Mouse (Mus musculus) limb, embryonic 14.5 days (tissue): ENCODE results near the gene Atxn1. TPM values are rescaled to one million over a fixed set of nuclear protein-coding genes. Genes with fewer than 3 reads are reported as not detected.

Source experiments
- ATAC-seq: fragments of 200-750 bp; cut with Nextera tagmentation; 2 replicates; pipeline ENCODE4 v1.8.0; 2017; ENCODE audit warnings: low read depth, moderate number of reproducible peaks, moderate TSS enrichment; ENCODE audit not compliant: low FRiP score
- DNase-seq: peaks from one replicate; pipeline ENCODE4 v3.0.0-alpha.2; 2015; ENCODE audit warnings: low spot score
- H3K27ac ChIP-seq: fragments of 300-500 bp; sonication (generic); replicated peaks from 2 replicates; pipeline ENCODE4 v1.5.1; 2014; ENCODE audit warnings: low read depth, mild to moderate bottlenecking, low read length, moderate library complexity, mixed read lengths
- H3K27me3 ChIP-seq: fragments of 300-500 bp; sonication (generic); 2 replicates; pipeline ENCODE4 v1.6.1; 2014; ENCODE audit warnings: low read length, mixed read lengths; ENCODE audit not compliant: control insufficient read depth, insufficient read depth
- H3K36me3 ChIP-seq: fragments of 300-500 bp; sonication (generic); 2 replicates; pipeline ENCODE4 v1.6.1; 2014; ENCODE audit warnings: mild to moderate bottlenecking, low read length, moderate library complexity, mixed read lengths; ENCODE audit not compliant: control insufficient read depth, insufficient read depth
- H3K4me1 ChIP-seq: fragments of 300-500 bp; sonication (generic); 2 replicates; pipeline ENCODE4 v1.6.1; 2014; ENCODE audit warnings: antibody characterized with exemption, low read length, mixed read lengths; ENCODE audit not compliant: control insufficient read depth, insufficient read depth
- H3K4me2 ChIP-seq: fragments of 300-500 bp; sonication (generic); replicated peaks from 2 replicates; pipeline ENCODE4 v1.6.1; 2014; ENCODE audit warnings: low read depth, mild to moderate bottlenecking, low read length, moderate library complexity; ENCODE audit not compliant: severe bottlenecking
- H3K4me3 ChIP-seq: fragments of 300-500 bp; sonication (generic); replicated peaks from 2 replicates; pipeline ENCODE4 v1.5.1; 2014; ENCODE audit warnings: low read length
- H3K9ac ChIP-seq: fragments of 300-500 bp; sonication (generic); 2 replicates; pipeline ENCODE4 v1.6.1; 2014; ENCODE audit warnings: mild to moderate bottlenecking, low read depth, low read length, moderate library complexity; ENCODE audit not compliant: severe bottlenecking
- H3K9me3 ChIP-seq: fragments of 300-500 bp; sonication (generic); 2 replicates; pipeline ENCODE4 v1.6.1; 2016; ENCODE audit warnings: low read length; ENCODE audit not compliant: control insufficient read depth
- POLR2A ChIP-seq: fragments of 200-500 bp; IDR thresholded peaks from 2 replicates; pipeline ENCODE4 v1.8.0; 2012; ENCODE audit warnings: inconsistent platforms, mild to moderate bottlenecking, moderate library complexity, borderline replicate concordance; ENCODE audit not compliant: insufficient read depth, insufficient read length; ENCODE audit errors: extremely low read depth
- WGBS: fragments of 180-500 bp; shearing (Covaris S2); extraction: QIAGEN DNeasy Blood & Tissue Kit; methylation state at CpG from one replicate; pipeline ENCODE4 v1.1.7; 2014; 5-methylcytosine and 5-hydroxymethylcytosine counted together
- polyA plus RNA-seq, 2 experiments: library from polyadenylated mRNA; depleted of rRNA in 1 of 2; stranded (reverse) in 1 of 2; unstranded in 1 of 2; fragments of >200 nt; fragmentation: Nextera tagmentation in 1 of 2; extraction: Ambion mirVana in 1 of 2; gene quantifications; 2 replicates each; pipeline versions ENCODE4 v1.2.1 to v1.2.3; 2012 to 2014

Gene Atxn1
- polyA plus RNA-seq, 2 experiments = 3.3 to 5.3 TPM

DNA sequence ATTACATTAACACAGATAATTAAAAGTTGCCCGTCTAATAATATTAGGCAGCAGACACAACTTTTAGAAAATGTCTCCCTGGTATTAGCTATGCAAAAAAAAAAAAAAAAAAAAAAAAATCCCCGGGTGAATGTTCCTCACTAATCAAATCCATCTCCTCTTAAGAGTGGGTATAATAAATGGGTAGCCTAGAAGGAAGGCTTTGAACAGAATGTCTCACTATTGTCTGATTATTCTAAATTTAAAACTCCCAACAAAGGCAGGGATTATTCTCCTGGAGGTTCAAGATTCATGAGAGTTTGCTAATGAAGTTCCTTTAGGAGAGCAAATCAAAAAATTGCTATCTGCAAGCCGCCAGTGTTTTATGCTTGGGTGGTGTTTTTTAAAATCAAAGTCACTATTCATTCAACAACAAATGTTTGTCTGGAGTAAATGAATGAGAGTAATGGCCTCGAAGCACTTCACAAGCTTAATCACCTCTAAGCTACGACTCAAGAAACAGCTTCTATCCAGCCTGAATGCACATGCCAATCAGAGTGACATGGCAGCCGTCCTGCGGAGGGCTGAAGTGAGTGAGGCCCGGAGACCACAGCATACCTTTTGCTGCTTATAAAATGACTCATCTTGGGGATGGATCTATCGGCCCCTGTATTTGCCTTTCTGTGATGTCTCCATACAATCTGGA, 158.8 kb downstream of the Atxn1 start:
- ATAC-seq = no peak

DNA sequence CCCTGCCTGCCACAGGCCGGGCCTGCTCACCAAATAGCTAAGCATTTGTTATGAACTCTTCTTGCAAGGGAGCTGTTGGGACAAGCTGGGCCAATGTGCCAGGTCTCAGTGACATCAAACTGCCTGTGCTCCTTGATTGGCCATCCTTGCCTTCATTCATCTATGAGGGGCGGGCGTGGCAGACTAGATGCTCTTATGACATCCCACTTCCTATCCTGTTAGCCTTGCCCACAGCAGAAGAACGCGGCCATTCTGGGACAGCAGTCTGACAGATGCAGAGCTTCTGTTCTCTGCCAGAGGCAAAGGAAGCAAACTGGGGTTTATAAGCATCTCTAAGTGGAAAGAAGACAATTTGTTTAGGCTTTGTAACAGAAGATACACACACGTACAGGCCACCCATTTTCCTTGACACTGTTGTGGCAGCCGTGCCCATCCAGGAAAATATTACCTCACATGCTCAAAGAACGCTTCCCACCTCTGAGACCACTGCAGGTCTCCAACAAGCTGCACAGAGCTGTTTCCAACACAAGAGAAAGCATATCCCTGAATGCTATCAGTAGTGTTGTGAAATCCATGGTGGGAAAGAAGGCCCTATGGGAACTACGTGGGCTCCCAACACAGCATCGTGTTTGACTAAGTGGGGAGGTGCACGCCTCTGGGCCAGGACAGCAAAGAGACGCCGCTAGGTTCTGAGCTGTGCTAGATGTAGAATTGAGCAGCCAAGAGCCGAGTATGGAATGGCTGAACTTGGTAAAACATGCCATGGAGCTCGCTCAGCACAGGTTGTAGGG, 162.0 kb downstream of the Atxn1 start:
- Histone ChIP-seq H3K9me3 (no peaks in the 10 kb centered on the region), H3K9ac (no peak overlapping the region), H3K4me3 (no peak overlapping the region), H3K27me3 (no peaks in the 10 kb centered on the region), H3K4me1 (peaks cover 3% of the 10 kb centered on the region; the same call in 1 of the 2 replicates), H3K27ac (no peak overlapping the region), H3K36me3 (no peaks in the 10 kb centered on the region), H3K4me2 (no peak overlapping the region)
- WGBS = 88% methylated on average over 15 of the region's 15 CpGs
- TF ChIP-seq POLR2A = no peak
- DNase-seq (no peak), ATAC-seq (no peak)

More for the DNA sequence above, 158.8 kb downstream of the Atxn1 start:
- Histone ChIP-seq H3K27me3 (no peaks in the 10 kb centered on the region), H3K36me3 (no peaks in the 10 kb centered on the region), H3K27ac (no peak overlapping the region), H3K9ac (no peak overlapping the region), H3K4me3 (no peak overlapping the region), H3K4me1 (peaks cover 7% of the 10 kb centered on the region; the same call in 1 of the 2 replicates), H3K4me2 (no peak overlapping the region), H3K9me3 (no peaks in the 10 kb centered on the region)
- TF ChIP-seq POLR2A = no peak
- WGBS = 53% methylated on average over 9 of the region's 9 CpGs
- DNase-seq = no peak

DNA sequence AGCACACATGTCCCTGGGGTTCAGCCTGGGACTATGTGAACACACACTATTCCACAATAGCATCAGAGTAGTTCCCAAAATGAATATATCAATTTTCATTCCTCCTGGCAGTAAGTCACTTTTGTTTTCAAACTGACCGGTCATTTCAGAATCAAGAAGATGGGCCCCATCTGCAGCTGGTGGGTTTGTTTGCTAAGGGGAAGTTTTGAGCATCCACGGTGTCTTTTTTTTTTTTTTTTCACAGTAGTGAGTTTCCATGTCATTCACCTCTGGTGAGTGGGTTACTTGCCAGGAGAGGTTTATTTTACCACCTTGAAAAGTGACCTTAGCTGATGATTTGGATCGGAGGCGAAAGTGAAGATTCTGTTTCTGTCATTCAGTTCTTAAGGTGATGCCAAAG, 166.6 kb downstream of the Atxn1 start:
- Histone ChIP-seq H3K9me3 (no peaks in the 10 kb centered on the region; the same call in 1 of the 2 replicates), H3K27ac (no peak overlapping the region), H3K36me3 (no peaks in the 10 kb centered on the region), H3K4me3 (no peak overlapping the region), H3K4me1 (no peaks in the 10 kb centered on the region), H3K4me2 (no peak overlapping the region), H3K27me3 (no peaks in the 10 kb centered on the region), H3K9ac (no peak overlapping the region)
- TF ChIP-seq POLR2A = no peak
- ATAC-seq = no peak
- WGBS = 92% methylated on average over 4 of the region's 4 CpGs
- DNase-seq = no peak

DNA sequence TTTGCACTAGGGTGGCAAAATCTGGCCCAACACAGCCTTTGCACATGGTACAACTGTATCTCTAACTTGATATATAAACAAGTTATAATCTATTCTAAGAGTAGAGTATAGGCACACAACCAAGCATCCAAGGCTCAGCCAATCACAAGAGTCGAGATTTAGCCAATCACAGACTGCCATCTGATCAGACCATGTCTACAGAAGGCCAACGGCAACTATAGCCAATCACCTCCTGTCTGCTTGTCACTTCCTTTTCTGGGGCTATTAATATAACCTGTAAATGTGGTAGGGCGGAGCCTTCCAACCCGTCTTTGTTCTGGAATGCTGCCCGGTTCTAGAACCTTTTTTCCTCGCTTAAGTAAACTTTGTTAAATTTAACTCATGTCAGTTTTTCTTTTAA, 167.1 kb downstream of the Atxn1 start:
- Histone ChIP-seq H3K4me2 (no peak overlapping the region), H3K4me1 (no peaks in the 10 kb centered on the region), H3K9ac (no peak overlapping the region), H3K27ac (no peak overlapping the region), H3K36me3 (no peaks in the 10 kb centered on the region), H3K4me3 (no peak overlapping the region), H3K9me3 (no peaks in the 10 kb centered on the region; the same call in 1 of the 2 replicates), H3K27me3 (no peaks in the 10 kb centered on the region)
- WGBS = 71% methylated on average over 6 of the region's 6 CpGs
- no peak for TF ChIP-seq POLR2A
- DNase-seq (no peak), ATAC-seq (no peak)

DNA sequence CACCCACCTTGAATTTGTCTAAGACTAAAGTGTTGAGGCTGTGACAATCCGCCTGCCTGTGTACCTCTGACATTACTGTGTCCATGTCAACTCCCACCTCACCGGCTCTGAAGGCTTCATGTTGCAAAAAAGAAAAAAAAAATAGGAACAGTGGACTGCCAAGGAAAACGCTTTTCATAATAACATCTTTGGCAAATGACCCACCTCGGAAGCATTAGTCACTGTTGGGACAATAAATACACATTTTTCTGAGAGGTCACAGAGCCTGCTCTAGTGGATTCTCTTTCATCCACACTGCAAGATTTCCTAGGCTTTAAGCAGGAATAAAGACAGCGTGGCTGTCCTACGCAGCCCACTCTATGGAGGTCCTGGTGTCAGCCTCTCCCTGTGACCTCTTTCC, 168.5 kb downstream of the Atxn1 start:
- no peak for ATAC-seq
- H3K9ac ChIP-seq = no peak overlapping the region
- H3K36me3 ChIP-seq = no peaks in the 10 kb centered on the region

More for the DNA sequence above, 168.5 kb downstream of the Atxn1 start:
- no peak overlapping the region for H3K4me3 ChIP-seq
- H3K9me3 ChIP-seq = no peaks in the 10 kb centered on the region; the same call in 1 of the 2 replicates
- H3K4me1 ChIP-seq = no peaks in the 10 kb centered on the region
- no peak overlapping the region for H3K4me2 ChIP-seq
- no peaks in the 10 kb centered on the region for H3K27me3 ChIP-seq
- DNase-seq = no peak
- WGBS = 78% methylated on average over 6 of the region's 6 CpGs
- no peak overlapping the region for H3K27ac ChIP-seq
- no peak for TF ChIP-seq POLR2A
